Mouse (Mus musculus) forebrain, embryonic 12.5 days (tissue): ENCODE measurements at regions not wholly inside any gene's neighbourhood (a gene's known extent, or its start where the extent isn't known, plus 50 kb on each side); places are given as distances from the start of the nearest gene placed in this dataset.
A peak's percentile ranks its signal among the peaks of the same experiment; 100 is the strongest.

ENCODE experiments used
- ATAC-seq: fragments of 200-750 bp; cut with Nextera tagmentation; 2 replicates; pipeline ENCODE4 v1.8.0; 2017; ENCODE audit warnings: moderate TSS enrichment; ENCODE audit not compliant: low FRiP score
- H3K27ac ChIP-seq: fragments of 300-500 bp; sonication (generic); 2 replicates; pipeline ENCODE4 v1.5.1; 2016; ENCODE audit warnings: mild to moderate bottlenecking
- H3K27me3 ChIP-seq: fragments of 300-500 bp; sonication (generic); 2 replicates; pipeline ENCODE4 v1.6.1; 2016; ENCODE audit warnings: mild to moderate bottlenecking
- H3K36me3 ChIP-seq: fragments of 300-500 bp; sonication (generic); replicated peaks from 2 replicates; pipeline ENCODE4 v1.6.1; 2016; ENCODE audit warnings: mild to moderate bottlenecking
- H3K4me1 ChIP-seq: fragments of 300-500 bp; sonication (generic); 2 replicates; pipeline ENCODE4 v1.6.1; 2016
- H3K4me2 ChIP-seq: fragments of 300-500 bp; sonication (generic); 2 replicates; pipeline ENCODE4 v1.6.1; 2016; ENCODE audit warnings: mild to moderate bottlenecking, moderate library complexity
- H3K4me3 ChIP-seq: fragments of 300-500 bp; sonication (generic); replicated peaks from 2 replicates; pipeline ENCODE4 v1.5.1; 2016; ENCODE audit warnings: mild to moderate bottlenecking
- H3K9ac ChIP-seq: fragments of 300-500 bp; sonication (generic); 2 replicates; pipeline ENCODE4 v1.6.1; 2016; ENCODE audit warnings: mild to moderate bottlenecking
- H3K9me3 ChIP-seq: fragments of 300-500 bp; sonication (generic); 2 replicates; pipeline ENCODE4 v1.6.1; 2016
- WGBS: fragments of 180-500 bp; shearing (Covaris S2); methylation state at CpG from one replicate; pipeline ENCODE4 v1.1.7; 2016; 5-methylcytosine and 5-hydroxymethylcytosine counted together

DNA sequence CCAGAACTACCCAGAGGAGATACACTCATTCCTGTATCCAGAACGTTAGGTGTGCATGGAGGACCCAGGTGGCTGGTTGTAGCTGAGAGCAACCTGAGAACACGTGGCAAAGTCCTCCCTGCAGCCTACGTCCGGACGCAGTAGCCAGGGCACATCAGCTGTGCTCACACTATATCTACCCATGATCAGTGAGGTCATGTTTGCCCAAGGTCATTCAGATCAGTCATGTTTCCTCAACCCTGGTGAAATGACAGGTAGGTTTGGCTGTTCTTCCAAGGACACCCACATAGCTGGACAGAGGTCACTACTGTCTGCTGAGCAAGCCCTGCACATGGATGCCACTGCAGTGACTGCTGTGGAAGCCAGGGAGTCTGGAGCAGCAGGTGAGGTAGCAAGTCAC lies 109.8 kb upstream of the Irf2bp2 start:
- Histone ChIP-seq H3K9me3 (no peaks in the 10 kb centered on the region), H3K36me3 (no peaks in the 10 kb centered on the region), H3K27ac (no peak overlapping the region), H3K4me3 (no peak overlapping the region), H3K9ac (no peak overlapping the region), H3K4me1 (peaks cover 21% of the 10 kb centered on the region), H3K27me3 (peaks cover 41% of the 10 kb centered on the region), H3K4me2 (no peak overlapping the region)
- no peak for ATAC-seq
- WGBS, result 93% methylated on average over 5 of the region's 5 CpGs

DNA sequence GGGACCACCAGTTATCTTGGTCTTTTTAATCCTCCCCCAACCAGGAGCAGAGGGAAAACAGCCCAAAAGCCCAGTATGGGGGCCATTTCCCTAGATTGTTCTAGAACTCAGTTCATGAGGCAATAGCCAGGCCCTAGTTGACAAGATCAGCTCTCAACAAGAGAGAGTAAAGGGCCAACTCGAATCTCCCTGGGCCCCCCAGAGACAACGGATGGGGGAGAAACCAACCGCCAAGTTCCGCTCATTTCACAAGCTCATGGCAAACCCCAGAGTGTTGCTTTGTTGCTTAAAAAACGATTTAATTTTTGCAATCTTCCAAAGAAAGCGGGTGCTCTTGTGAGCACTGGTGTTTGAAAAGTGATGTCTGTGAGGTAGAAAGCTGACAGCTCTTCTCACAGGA lies 108.5 kb upstream of the Irf2bp2 start:
- Histone ChIP-seq H3K27me3 (peaks cover 49% of the 10 kb centered on the region), H3K9me3 (no peaks in the 10 kb centered on the region), H3K9ac (no peak overlapping the region), H3K27ac (no peak overlapping the region), H3K4me2 (no peak overlapping the region), H3K4me1 (peaks cover 15% of the 10 kb centered on the region), H3K4me3 (no peak overlapping the region), H3K36me3 (no peaks in the 10 kb centered on the region)
- no peak for ATAC-seq
- 90% methylated on average over 6 of the region's 6 CpGs for WGBS

DNA sequence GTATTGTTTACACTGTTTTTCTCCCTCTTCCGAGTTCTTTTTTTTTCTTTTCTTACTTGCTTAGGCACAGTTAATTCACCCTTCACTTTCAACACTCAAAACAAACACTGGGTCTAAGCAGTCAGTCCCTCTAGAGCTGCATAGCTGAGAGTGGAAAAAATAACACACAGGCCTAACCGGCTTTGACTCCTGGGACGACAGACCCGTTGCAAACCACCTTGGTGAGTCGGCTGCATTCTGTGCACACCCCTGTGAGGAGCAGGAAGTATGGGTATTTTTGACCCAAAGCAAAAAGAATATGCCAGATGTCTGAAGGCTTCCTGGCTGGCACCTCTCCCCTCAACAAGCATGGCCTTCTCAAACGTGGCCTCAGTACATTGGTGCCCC lies 105.6 kb upstream of the Irf2bp2 start:
- no peaks in the 10 kb centered on the region for H3K36me3 ChIP-seq
- peaks cover 15% of the 10 kb centered on the region for H3K4me1 ChIP-seq
- WGBS, result 9% methylated on average over 6 of the region's 6 CpGs
- no peak overlapping the region for H3K4me3 ChIP-seq
- peak overlapping the region; percentile 65; the same call in 1 of the 2 replicates for H3K27ac ChIP-seq
- no peak overlapping the region for H3K9ac ChIP-seq
- no peak for ATAC-seq
- H3K27me3 ChIP-seq, result peaks cover 60% of the 10 kb centered on the region
- H3K4me2 ChIP-seq, result no peak overlapping the region
- no peaks in the 10 kb centered on the region for H3K9me3 ChIP-seq

DNA sequence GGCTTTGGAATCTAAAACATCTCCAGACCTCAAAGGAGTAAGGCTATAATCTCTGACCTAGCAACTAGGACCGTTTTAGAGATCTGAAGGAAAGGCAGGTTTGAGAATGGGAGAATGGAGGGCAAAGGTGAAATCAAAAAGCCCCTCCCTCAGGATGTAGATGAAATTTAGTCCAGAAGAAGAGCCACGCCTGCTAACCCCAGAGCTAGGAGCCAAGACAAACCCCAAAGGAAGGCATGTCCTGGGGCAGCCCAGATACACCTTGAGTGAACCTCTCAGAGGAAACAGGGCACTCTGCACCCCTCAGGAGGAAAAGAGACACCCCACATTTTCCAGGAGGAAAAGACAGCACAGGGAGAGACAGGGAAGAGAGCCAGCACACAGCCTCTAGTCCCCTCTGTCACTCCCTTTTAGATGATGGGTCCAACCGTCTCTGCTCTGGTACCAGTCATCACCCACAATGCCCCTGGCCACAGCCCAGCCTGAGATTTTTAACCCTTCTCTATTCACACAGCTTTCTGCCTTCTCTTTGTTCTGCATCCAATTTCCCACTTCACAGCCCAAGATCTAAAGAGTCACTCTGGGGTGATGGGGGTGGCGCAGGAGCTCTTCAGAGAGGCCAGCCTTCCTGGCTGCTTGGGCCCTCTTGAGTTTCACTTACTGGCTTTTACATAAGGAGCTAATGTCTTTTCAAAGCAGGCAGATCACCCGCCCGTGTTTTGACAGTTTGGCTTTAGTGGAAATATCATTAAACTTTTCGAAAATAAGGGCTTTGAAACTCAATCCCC lies 105.0 kb upstream of the Irf2bp2 start:
- Histone ChIP-seq H3K27me3 (peaks cover 58% of the 10 kb centered on the region), H3K4me3 (no peak overlapping the region), H3K4me2 (peak overlapping the region; percentile 19; the same call in 1 of the 2 replicates), H3K9ac (no peak overlapping the region; the same call in 1 of the 2 replicates), H3K4me1 (peaks cover 15% of the 10 kb centered on the region), H3K27ac (peak overlapping the region; percentile 65), H3K36me3 (no peaks in the 10 kb centered on the region), H3K9me3 (no peaks in the 10 kb centered on the region)
- peak; percentile 63; the same call in 1 of the 2 replicates for ATAC-seq
- WGBS, result 16% methylated on average over 7 of the region's 7 CpGs

DNA sequence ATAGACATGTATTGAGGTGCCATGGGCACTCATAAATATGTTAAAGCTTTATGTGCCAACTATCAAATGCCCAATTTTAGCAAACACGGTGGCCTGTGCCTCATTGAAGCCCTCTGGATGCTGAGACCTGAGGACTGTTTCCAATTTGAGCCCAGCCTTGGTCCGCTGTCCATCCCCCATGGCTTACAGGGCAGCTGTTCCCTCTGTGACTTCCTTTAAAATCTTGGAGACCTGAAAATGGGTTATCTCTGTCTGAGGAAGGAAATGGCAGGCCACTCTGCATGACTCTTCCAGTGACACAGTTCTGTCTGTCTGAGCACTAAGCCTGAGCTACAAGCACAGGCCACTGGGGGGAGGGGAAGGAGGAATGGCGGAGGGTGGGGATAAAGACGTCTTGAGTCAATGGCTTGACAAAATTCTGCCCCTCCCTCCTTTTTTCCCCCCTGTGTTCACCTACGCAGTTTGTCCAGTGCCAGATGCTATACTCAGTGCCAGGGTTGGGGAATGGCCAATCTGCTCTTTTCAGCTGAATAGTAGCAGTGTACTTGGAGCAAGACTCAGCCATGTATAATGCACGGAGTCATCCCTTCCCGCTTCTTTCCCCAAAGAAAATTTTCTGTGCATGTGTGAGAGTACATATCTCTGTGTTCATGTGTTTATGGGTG lies 102.7 kb upstream of the Irf2bp2 start:
- Histone ChIP-seq H3K4me1 (peaks cover 15% of the 10 kb centered on the region), H3K27me3 (peaks cover 42% of the 10 kb centered on the region), H3K27ac (no peak overlapping the region), H3K9ac (no peak overlapping the region), H3K9me3 (no peaks in the 10 kb centered on the region), H3K4me2 (no peak overlapping the region), H3K36me3 (no peaks in the 10 kb centered on the region), H3K4me3 (no peak overlapping the region)
- no peak for ATAC-seq
- whole genome bisulfite sequencing, result 70% methylated on average over 7 of the region's 7 CpGs

DNA sequence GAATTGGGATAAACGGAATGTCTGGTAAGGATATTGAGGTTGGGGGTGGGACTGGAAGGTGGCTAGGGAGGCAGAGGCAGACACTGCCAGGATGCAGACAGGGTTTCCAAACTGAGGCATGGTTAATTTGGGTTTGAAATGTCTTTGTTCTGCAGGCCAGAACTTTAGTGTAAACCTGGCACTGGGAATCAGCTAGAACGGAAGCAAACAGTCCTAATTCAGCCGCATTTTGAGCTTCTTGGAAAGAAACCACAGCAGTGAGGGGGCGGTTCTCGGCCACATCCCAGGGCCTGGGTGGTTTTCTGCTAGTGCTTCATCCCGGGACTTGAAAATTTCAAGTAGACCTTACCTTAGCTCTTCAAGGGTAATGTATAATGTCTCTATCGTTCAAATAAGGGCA lies 100.6 kb upstream of the Irf2bp2 start:
- H3K4me1 ChIP-seq, result peaks cover 10% of the 10 kb centered on the region
- ATAC-seq, result no peak
- no peak overlapping the region for H3K9ac ChIP-seq
- H3K27me3 ChIP-seq, result peaks cover 33% of the 10 kb centered on the region
- H3K4me2 ChIP-seq, result no peak overlapping the region
- H3K27ac ChIP-seq, result no peak overlapping the region
- H3K9me3 ChIP-seq, result no peaks in the 10 kb centered on the region
- WGBS, result 85% methylated on average over 7 of the region's 7 CpGs
- no peak overlapping the region for H3K4me3 ChIP-seq
- H3K36me3 ChIP-seq, result no peaks in the 10 kb centered on the region

DNA sequence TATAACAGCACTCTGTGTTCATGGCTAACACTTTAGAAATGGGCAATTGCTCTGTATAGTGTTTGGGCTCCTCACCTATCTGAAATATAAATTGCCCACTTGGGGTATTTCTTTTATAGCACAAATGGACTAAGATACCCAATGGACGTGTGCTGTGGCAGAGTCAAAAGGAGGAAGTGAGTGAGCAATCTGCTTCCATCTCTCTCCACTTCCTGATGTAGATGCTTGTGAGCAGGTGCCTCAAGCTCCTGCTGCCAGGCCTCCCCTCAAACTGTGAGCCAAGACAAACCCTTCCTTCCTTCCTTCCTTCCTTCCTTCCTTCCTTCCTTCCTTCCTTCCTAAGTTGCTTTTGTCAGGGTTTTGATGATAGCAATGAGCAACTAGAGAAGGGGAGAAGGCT lies 99.9 kb upstream of the Irf2bp2 start:
- Histone ChIP-seq H3K4me2 (no peak overlapping the region), H3K27ac (no peak overlapping the region), H3K9me3 (no peaks in the 10 kb centered on the region), H3K4me3 (no peak overlapping the region), H3K4me1 (peaks cover 3% of the 10 kb centered on the region), H3K27me3 (peaks cover 33% of the 10 kb centered on the region), H3K36me3 (no peaks in the 10 kb centered on the region), H3K9ac (no peak overlapping the region)
- 65% methylated on average over 1 of the region's 1 CpGs for WGBS
- ATAC-seq, result no peak

DNA sequence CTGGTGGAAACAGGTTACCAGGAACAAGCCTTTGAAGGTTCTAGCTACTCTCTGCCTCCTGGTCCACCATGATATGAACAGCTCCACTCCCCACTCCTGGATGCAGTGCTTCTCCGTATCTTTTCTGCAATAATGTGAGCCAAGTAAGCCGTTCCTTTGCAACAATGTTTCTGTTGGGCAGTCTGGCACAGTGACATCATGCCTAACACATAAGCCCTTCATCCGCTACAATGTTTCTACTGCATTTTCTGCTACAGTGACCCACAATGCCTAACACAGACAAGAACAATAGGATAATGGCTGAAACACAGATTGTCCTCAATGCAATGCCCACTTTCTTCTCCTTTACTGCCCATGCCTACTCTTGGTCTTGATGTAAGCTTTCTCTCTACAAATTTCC lies 98.9 kb upstream of the Irf2bp2 start:
- Histone ChIP-seq H3K9me3 (no peaks in the 10 kb centered on the region), H3K4me3 (no peak overlapping the region), H3K4me1 (no peaks in the 10 kb centered on the region), H3K36me3 (no peaks in the 10 kb centered on the region), H3K4me2 (no peak overlapping the region), H3K27me3 (peaks cover 29% of the 10 kb centered on the region), H3K9ac (no peak overlapping the region), H3K27ac (no peak overlapping the region)
- ATAC-seq, result no peak
- WGBS, result 74% methylated on average over 3 of the region's 3 CpGs

DNA sequence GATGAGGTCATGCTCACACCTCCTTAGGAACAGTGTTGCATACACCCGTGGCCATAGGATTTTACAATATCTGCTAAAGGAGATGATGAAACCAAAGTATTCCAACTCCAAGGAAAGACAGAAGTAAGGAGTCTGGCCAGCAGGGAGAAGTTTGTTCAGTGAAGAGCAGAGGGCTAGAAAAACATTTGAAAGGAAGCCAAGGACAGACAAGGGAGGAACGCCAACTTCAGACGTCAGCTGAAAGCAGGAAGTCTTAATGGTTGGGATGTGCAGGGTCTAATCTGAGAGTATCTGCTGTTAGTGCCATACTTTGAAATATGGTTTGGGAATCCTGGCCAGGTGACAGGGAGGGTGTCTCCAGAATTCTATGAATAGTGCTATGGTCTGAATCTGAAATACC lies 98.5 kb upstream of the Irf2bp2 start:
- no peak overlapping the region for H3K27ac ChIP-seq

DNA sequence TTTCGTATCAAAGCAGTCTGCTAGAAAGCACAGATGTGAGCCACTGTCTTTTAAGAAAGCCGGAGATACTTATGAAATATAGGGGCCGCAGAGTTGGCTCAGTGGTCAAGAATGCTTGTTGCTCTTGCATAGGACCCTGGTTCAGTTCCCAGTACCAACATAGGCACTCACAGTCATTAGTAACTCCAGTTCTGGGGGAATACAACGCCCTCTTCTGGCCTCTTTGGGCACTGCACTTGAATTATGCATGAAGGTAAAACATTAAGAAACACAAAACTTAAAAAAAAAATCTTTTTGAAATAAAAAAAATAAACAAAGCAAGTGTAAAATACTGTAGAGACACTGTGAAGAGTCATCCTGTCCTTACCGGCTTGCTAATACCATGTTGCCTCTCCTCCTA lies 94.7 kb upstream of the Irf2bp2 start:
- Histone ChIP-seq H3K27me3 (peaks cover 8% of the 10 kb centered on the region; the same call in 1 of the 2 replicates), H3K4me1 (no peaks in the 10 kb centered on the region), H3K27ac (no peak overlapping the region), H3K9me3 (no peaks in the 10 kb centered on the region), H3K36me3 (no peaks in the 10 kb centered on the region), H3K4me3 (no peak overlapping the region), H3K9ac (no peak overlapping the region), H3K4me2 (no peak overlapping the region)
- ATAC-seq, result no peak
- WGBS, result 78% methylated on average over 5 of the region's 5 CpGs

More for the DNA sequence above, 98.5 kb upstream of the Irf2bp2 start:
- Histone ChIP-seq H3K27me3 (peaks cover 25% of the 10 kb centered on the region), H3K4me3 (no peak overlapping the region), H3K9me3 (no peaks in the 10 kb centered on the region), H3K36me3 (no peaks in the 10 kb centered on the region), H3K4me1 (no peaks in the 10 kb centered on the region), H3K9ac (no peak overlapping the region), H3K4me2 (no peak overlapping the region)
- no peak for ATAC-seq
- 81% methylated on average over 3 of the region's 3 CpGs for WGBS

DNA sequence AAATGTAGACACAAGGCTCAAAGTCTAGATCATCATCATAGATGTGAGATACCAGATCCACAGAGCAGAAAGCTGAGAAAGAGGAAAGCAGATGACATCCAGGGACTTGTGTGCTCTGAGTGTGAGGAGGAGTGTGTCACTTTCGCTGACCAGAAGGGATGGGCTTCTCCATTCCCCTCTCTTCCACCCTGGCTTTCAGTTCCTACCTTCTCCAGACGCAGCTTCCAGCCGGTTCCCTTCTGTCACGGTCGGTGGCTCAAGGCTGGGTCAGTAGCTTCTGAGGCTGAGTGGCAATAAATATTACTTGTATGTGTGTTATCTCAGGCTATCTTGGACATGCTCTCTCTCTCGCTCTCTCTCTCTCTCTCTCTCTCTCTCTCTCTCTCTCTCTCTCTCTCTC lies 94.2 kb upstream of the Irf2bp2 start:
- no peak overlapping the region for H3K9ac ChIP-seq
- H3K36me3 ChIP-seq, result no peaks in the 10 kb centered on the region
- H3K27ac ChIP-seq, result no peak overlapping the region
- H3K4me2 ChIP-seq, result no peak overlapping the region
- WGBS, result 90% methylated on average over 6 of the region's 6 CpGs
- H3K4me3 ChIP-seq, result no peak overlapping the region
- H3K4me1 ChIP-seq, result no peaks in the 10 kb centered on the region
- no peak for ATAC-seq
- peaks cover 8% of the 10 kb centered on the region; the same call in 1 of the 2 replicates for H3K27me3 ChIP-seq
- H3K9me3 ChIP-seq, result no peaks in the 10 kb centered on the region

DNA sequence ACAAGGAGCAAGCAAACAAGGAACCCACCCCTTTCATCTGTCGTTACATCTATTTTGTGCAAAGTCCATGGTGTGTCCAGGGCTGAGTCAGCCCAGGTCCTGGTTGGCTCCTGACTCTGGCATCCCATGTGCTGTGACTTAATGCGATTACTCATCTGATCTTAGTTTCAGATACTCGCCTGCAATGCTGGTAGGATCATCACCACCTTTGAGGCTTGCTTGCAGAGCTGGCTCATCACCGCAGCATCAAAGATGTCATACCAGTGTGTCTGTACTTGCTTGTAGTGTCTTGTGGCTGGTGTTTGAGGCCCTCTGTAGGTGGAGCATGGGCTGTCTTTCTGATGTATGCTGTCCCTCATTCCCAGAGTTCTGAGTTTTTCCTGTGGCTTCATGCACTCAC lies 93.0 kb upstream of the Irf2bp2 start:
- no peak overlapping the region for H3K9ac ChIP-seq
- no peak for ATAC-seq
- H3K9me3 ChIP-seq, result no peaks in the 10 kb centered on the region
- no peak overlapping the region for H3K27ac ChIP-seq
- no peak overlapping the region for H3K4me3 ChIP-seq
- H3K4me1 ChIP-seq, result 0 out of 2 replicates have a peak, but pooled peaks cover 9% of the 10 kb centered on the region
- H3K4me2 ChIP-seq, result no peak overlapping the region
- H3K27me3 ChIP-seq, result no peaks in the 10 kb centered on the region
- 90% methylated on average over 4 of the region's 4 CpGs for WGBS
- H3K36me3 ChIP-seq, result no peaks in the 10 kb centered on the region

DNA sequence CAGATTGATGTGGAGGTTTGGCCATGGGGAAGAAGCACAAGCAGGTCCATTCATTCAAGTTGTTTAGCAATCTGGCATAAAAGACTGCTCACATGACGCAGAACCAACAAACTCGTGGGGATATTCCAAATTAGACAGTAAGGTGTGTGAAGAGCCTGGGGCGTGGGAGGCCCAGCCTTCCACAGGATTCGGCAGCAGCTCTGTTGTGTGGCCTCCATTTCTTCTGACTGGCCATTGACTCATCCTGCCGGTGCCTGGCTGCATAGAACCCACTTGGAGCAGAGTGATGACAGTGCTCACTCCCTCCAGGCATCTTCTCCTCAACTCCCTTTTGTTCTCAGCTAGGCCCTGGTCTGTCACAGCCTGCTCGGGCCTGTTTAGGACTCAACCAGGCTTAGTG lies 91.6 kb upstream of the Irf2bp2 start:
- Histone ChIP-seq H3K9me3 (no peaks in the 10 kb centered on the region), H3K4me2 (no peak overlapping the region), H3K4me1 (0 out of 2 replicates have a peak, but pooled peaks cover 9% of the 10 kb centered on the region), H3K9ac (no peak overlapping the region), H3K36me3 (no peaks in the 10 kb centered on the region), H3K27me3 (no peaks in the 10 kb centered on the region), H3K4me3 (no peak overlapping the region), H3K27ac (no peak overlapping the region)
- WGBS, result 70% methylated on average over 6 of the region's 6 CpGs
- no peak for ATAC-seq
